Mouse (Mus musculus) lung, adult 2 months (tissue): ENCODE measurements around the gene Rora.

Experiments
- CTCF ChIP-seq: fragments of 200-500 bp; IDR thresholded peaks from 2 replicates; pipeline ENCODE4 v1.5.1; 2011; ENCODE audit warnings: mild to moderate bottlenecking, low read length, control low read depth; ENCODE audit not compliant: insufficient read depth
- POLR2A ChIP-seq: fragments of 200-500 bp; IDR thresholded peaks from 2 replicates; pipeline ENCODE4 v1.6.1; 2011; ENCODE audit warnings: low read depth, mild to moderate bottlenecking, control low read depth, low read length, borderline replicate concordance; ENCODE audit errors: extremely low read depth

DNA sequence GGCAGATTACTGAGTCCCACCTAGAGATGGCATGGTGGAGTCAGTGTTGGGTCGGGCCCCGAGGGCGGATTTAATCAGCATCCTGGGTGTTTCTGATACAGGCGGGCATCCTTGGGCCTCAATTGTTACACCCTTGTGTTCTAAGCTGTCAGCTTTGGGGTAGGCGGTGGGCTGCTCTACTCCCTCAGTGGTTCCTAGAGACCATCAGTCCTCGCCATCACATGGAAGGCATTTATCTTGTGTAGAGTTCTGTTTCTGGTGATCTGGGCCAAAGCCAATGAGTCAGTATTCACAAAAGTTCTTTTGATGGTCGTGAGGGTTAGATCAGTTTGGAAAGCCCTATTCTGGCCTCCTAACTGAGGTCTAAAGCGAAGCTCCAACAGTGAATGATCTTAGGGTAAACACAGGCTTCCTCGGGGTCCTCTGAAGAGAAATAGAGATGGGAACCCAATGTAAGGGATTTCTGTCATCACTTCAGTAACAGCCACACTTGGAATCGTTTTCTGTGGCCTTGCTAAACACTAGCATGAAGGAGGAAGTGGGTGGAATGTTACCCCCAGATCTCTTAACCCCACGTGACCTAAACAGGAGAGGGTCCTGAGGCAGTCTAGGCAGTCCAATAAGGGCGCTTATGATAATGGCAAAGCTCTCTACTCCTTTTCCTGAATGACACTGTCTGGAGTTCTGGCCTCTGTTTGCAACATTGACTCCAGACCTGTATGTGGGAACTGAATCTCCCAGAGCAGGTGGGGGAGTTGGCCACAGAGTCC lies 645.2 kb downstream of the Rora start:
- TF ChIP-seq CTCF (no peak), POLR2A (no peak)
